Mouse (Mus musculus) embryonic facial prominence, embryonic 13.5 days (tissue): Measurements from ENCODE around the gene Olfr105-ps. TPM values are rescaled to one million over a fixed set of nuclear protein-coding genes. Genes with fewer than 3 reads are reported as not detected.

Experiments used
- ATAC-seq: fragments of 200-750 bp; cut with Nextera tagmentation; 2 replicates; pipeline ENCODE4 v1.8.0; 2017; ENCODE audit warnings: low read depth; ENCODE audit not compliant: insufficient number of reproducible peaks, insufficient read depth, low FRiP score, low TSS enrichment
- H3K27ac ChIP-seq: fragments of 300-500 bp; sonication (generic); 2 replicates; pipeline ENCODE4 v1.5.1; 2015; ENCODE audit warnings: moderate library complexity, mild to moderate bottlenecking, inconsistent platforms
- H3K27me3 ChIP-seq: fragments of 300-500 bp; sonication (generic); 2 replicates; pipeline ENCODE4 v1.6.1; 2015; ENCODE audit warnings: mild to moderate bottlenecking, inconsistent platforms
- H3K36me3 ChIP-seq: fragments of 300-500 bp; sonication (generic); 2 replicates; pipeline ENCODE4 v1.6.1; 2015; ENCODE audit warnings: mild to moderate bottlenecking, inconsistent platforms
- H3K4me1 ChIP-seq: fragments of 300-500 bp; sonication (generic); 2 replicates; pipeline ENCODE4 v1.6.1; 2015; ENCODE audit warnings: inconsistent platforms
- H3K4me2 ChIP-seq: fragments of 300-500 bp; sonication (generic); 2 replicates; pipeline ENCODE4 v1.6.1; 2015; ENCODE audit warnings: moderate library complexity, mild to moderate bottlenecking, inconsistent platforms
- H3K4me3 ChIP-seq: fragments of 300-500 bp; sonication (generic); 2 replicates; pipeline ENCODE4 v1.5.1; 2015; ENCODE audit warnings: mild to moderate bottlenecking, inconsistent platforms
- H3K9ac ChIP-seq: fragments of 300-500 bp; sonication (generic); 2 replicates; pipeline ENCODE4 v1.6.1; 2015; ENCODE audit warnings: mild to moderate bottlenecking, inconsistent platforms
- H3K9me3 ChIP-seq: fragments of 300-500 bp; sonication (generic); 2 replicates; pipeline ENCODE4 v1.6.1; 2016; ENCODE audit warnings: inconsistent platforms
- WGBS: fragments of 180-500 bp; shearing (Covaris S2); methylation state at CpG from one replicate; pipeline ENCODE4 v1.1.7; 2015; ENCODE audit warnings: mixed read lengths; 5-methylcytosine and 5-hydroxymethylcytosine counted together
- polyA plus RNA-seq: library from polyadenylated mRNA; unstranded; fragments of >200 nt; fragmentation: Nextera tagmentation; extraction: Ambion mirVana; gene quantifications from 2 replicates; pipeline ENCODE4 v1.2.1, GENCODE M21; 2015

Olfr105-ps gene
- not detected in 2 replicates for polyA plus RNA-seq

DNA sequence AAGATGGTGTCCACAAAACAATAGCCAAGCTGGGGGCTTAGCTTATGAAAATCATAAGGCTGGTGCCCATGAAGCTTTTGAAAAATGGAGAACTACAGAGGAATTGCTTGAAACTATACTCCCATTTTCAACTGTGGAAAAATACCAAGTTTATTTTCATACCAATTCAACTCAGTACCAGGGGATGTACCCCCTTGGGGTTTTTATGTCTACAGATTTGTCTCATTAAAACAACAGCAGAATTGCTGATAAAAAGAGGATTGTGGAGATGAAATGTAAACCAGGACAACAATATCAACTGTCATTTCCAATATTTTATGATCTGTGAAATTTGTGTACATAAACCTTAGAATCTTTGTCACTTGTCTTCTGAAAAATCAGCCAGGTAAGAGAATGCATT lies at the start of gene Olfr105-ps:
Gene Olfr105-ps, plus strand, starts transcription at position 301 of the 400 bp plus-strand sequence.
- H3K4me1 ChIP-seq: no peaks in the 10 kb centered on the region
- no peak within 1 kb of the TSS for H3K4me2 ChIP-seq
- no peak within 1 kb of the TSS for H3K9ac ChIP-seq
- no peaks in the 10 kb centered on the region for H3K36me3 ChIP-seq
- no peak for ATAC-seq
- H3K27me3 ChIP-seq: no peaks in the 10 kb centered on the region
- H3K4me3 ChIP-seq: no peak within 1 kb of the TSS
- H3K9me3 ChIP-seq: no peaks in the 10 kb centered on the region
- H3K27ac ChIP-seq: no peak within 1 kb of the TSS

DNA sequence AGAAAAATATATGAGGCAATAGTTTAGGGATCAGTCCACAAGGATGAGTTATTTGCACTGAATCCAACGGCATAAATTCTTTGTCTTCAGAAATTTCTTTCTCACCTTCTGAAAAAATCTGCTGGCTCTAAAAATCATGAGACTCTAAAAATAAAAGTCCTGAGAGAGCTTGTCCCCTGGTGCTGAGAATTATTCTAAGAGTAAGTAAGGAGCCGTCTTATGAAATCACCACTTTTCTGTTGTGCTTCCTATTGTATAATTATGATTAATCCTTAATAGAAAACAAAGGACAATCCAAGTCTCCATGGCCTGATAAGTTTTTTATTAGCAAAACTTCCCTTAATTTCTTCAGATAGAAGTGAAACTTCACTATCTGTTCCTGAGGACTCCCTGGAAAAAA lies 39.2 kb upstream of the Olfr105-ps start, which contains the start of gene Olfr103:
Gene Olfr103, minus strand, starts transcription at position 101 of the 400 bp plus-strand sequence.
- H3K9me3 ChIP-seq: no peaks in the 10 kb centered on the region
- H3K4me2 ChIP-seq: no peak within 1 kb of the TSS
- H3K36me3 ChIP-seq: no peaks in the 10 kb centered on the region
- WGBS: 90% methylated on average over 2 of the region's 2 CpGs
- H3K9ac ChIP-seq: no peak within 1 kb of the TSS
- ATAC-seq: no peak
- no peak within 1 kb of the TSS for H3K4me3 ChIP-seq
- H3K4me1 ChIP-seq: no peaks in the 10 kb centered on the region
- no peak within 1 kb of the TSS for H3K27ac ChIP-seq
- H3K27me3 ChIP-seq: no peaks in the 10 kb centered on the region

DNA sequence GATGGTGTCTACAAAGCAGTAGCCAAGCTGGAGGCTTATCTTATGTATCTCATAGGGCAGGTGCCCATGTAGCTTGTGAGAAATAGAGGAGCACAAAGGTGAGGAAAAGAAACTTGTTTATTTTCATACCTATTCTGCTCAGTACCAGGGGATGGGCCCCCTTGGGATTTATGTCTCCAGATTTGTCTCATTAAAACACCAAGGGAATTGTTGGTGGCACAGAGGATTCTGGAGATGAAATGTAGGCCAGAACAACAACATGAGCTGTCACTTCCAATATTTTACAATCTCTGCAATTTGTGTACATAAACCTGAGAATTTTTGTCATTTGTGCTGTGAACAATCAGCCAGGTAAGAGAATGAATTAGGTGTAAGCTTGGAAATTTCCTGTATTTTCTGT lies 19.6 kb upstream of the Olfr105-ps start, which contains the start of gene Olfr104-ps:
Gene Olfr104-ps, plus strand, starts transcription at position 301 of the 400 bp plus-strand sequence.
- no peak for ATAC-seq
- no peak within 1 kb of the TSS for H3K4me3 ChIP-seq
- H3K27ac ChIP-seq: no peak within 1 kb of the TSS
- no peaks in the 10 kb centered on the region for H3K27me3 ChIP-seq
- H3K9ac ChIP-seq: no peak within 1 kb of the TSS
- no peaks in the 10 kb centered on the region for H3K9me3 ChIP-seq
- H3K36me3 ChIP-seq: no peaks in the 10 kb centered on the region
- H3K4me1 ChIP-seq: no peaks in the 10 kb centered on the region
- no peak within 1 kb of the TSS for H3K4me2 ChIP-seq

DNA sequence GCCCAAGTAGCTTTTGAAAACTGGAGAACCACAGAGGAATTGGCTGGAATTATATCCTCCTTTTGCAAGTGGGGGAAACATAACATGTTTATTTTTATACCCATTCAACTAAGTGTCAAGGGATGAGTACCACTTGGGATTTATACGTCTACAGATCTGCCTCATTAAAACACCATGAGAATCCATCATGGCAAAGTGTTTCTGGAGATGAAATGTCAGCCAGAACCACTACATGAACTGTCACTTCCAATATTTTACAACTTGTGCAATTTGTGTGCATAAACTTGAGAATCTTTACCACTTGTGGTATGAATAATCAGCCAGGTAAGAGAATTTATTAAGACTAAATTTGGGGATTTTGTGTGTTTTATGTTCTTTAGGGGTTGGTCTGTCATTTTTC lies 11.3 kb downstream of the Olfr105-ps start, which contains the start of gene Olfr106-ps:
Gene Olfr106-ps, plus strand, starts transcription at position 301 of the 400 bp plus-strand sequence.
- Histone ChIP-seq H3K27me3 (no peaks in the 10 kb centered on the region), H3K27ac (no peak within 1 kb of the TSS), H3K9me3 (no peaks in the 10 kb centered on the region), H3K36me3 (no peaks in the 10 kb centered on the region), H3K4me3 (no peak within 1 kb of the TSS), H3K4me1 (no peaks in the 10 kb centered on the region), H3K4me2 (no peak within 1 kb of the TSS), H3K9ac (no peak within 1 kb of the TSS)
- 66% methylated on average over 1 of the region's 1 CpGs for WGBS
- no peak for ATAC-seq

DNA sequence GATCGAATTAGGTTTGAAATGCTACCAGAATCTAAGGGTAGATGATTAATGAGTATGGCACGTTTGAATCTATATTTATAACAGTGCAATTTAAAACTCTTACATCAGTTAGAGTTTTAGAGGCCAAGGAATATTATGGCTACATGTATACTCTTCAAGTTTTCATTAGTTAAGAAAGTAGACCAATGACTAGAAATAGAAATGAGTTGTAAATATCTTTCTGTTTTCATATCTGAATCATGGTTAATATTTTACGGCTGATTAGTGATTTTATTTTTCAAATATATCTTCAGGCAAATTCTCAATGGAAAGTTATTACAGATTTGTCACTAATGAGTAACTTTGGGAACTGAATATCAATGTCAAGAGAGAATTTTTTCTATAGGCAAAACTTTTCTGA lies 20.1 kb downstream of the Olfr105-ps start, which contains the start of gene Olfr107:
Gene Olfr107, plus strand, starts transcription at position 301 of the 400 bp plus-strand sequence.
- H3K4me1 ChIP-seq: no peaks in the 10 kb centered on the region
- H3K4me2 ChIP-seq: no peak within 1 kb of the TSS
- no peak within 1 kb of the TSS for H3K4me3 ChIP-seq
- no peak within 1 kb of the TSS for H3K27ac ChIP-seq
- H3K9me3 ChIP-seq: no peaks in the 10 kb centered on the region
- no peaks in the 10 kb centered on the region for H3K36me3 ChIP-seq
- no peaks in the 10 kb centered on the region for H3K27me3 ChIP-seq
- 77% methylated on average over 3 of the region's 3 CpGs for WGBS
- ATAC-seq: no peak
- H3K9ac ChIP-seq: no peak within 1 kb of the TSS

DNA sequence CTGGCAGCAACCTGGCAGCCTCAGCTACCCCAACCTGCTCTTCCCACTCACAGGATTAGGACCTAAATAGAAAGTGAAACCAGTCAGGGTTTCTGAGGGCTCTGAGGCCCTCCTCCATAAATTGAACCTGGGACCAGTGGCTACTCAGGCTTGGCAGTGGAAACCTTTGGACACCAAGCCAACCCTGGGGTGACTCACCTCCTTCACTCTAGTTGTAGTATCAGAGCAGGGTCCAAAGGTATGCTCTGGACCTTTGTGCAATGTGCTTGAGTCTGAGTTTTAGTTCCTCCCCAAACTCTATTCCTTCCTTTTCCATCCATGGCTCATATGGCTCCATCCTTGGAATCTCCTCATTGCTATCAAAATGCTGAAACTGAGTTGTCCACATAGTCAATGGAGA lies 34.5 kb downstream of the Olfr105-ps start:
- no peak overlapping the region for H3K4me3 ChIP-seq
- H3K4me2 ChIP-seq: no peak overlapping the region
- H3K9ac ChIP-seq: no peak overlapping the region
- H3K36me3 ChIP-seq: no peaks in the 10 kb centered on the region
- no peaks in the 10 kb centered on the region for H3K4me1 ChIP-seq
- no peak for ATAC-seq
- peaks cover 11% of the 10 kb centered on the region; the same call in 1 of the 2 replicates for H3K9me3 ChIP-seq
- H3K27me3 ChIP-seq: no peaks in the 10 kb centered on the region
- no peak overlapping the region for H3K27ac ChIP-seq

Other genes with a start within 250 kb of the Olfr105-ps start
- gene Olfr93, start 217.5 kb upstream of the Olfr105-ps start, polyA plus RNA-seq: not detected in 2 replicates
- gene Ubd, start 185.1 kb upstream of the Olfr105-ps start, polyA plus RNA-seq: not detected in 2 replicates
- not detected in 2 replicates for gene Olfr94, start 178.0 kb upstream of the Olfr105-ps start, polyA plus RNA-seq
- not detected in 2 replicates for gene Olfr95, start 165.9 kb upstream of the Olfr105-ps start, polyA plus RNA-seq
- gene Olfr96, start 158.9 kb upstream of the Olfr105-ps start, polyA plus RNA-seq: not detected in 2 replicates
- gene Olfr97, start 141.7 kb upstream of the Olfr105-ps start, polyA plus RNA-seq: not detected in 2 replicates
- gene Olfr98, start 115.3 kb upstream of the Olfr105-ps start, polyA plus RNA-seq: not detected in 2 replicates
- gene H2-M3, start 108.8 kb upstream of the Olfr105-ps start, polyA plus RNA-seq: 0.94 and 1.4 TPM in 2 replicates
- not detected in 2 replicates for gene Olfr99, start 95.6 kb upstream of the Olfr105-ps start, polyA plus RNA-seq
- gene Olfr101, start 74.7 kb upstream of the Olfr105-ps start, polyA plus RNA-seq: not detected in 2 replicates
- not detected in 2 replicates for gene Olfr102, start 62.0 kb upstream of the Olfr105-ps start, polyA plus RNA-seq
- gene Olfr103, start 39.3 kb upstream of the Olfr105-ps start, polyA plus RNA-seq: not detected in 2 replicates
- not detected in 2 replicates for gene Olfr104-ps, start 19.5 kb upstream of the Olfr105-ps start, polyA plus RNA-seq
- not detected in 2 replicates for gene Olfr106-ps, start 11.4 kb downstream of the Olfr105-ps start, polyA plus RNA-seq
- gene Olfr107, start 20.2 kb downstream of the Olfr105-ps start, polyA plus RNA-seq: not detected in 2 replicates
- not detected in 2 replicates for gene Olfr108, start 66.4 kb downstream of the Olfr105-ps start, polyA plus RNA-seq
- not detected in 2 replicates for gene Olfr109, start 79.9 kb downstream of the Olfr105-ps start, polyA plus RNA-seq
- gene H2-M2, start 104.5 kb downstream of the Olfr105-ps start, polyA plus RNA-seq: not detected in 2 replicates
- gene Olfr110, start 113.4 kb downstream of the Olfr105-ps start, polyA plus RNA-seq: not detected in 2 replicates
- gene Olfr111, start 129.0 kb downstream of the Olfr105-ps start, polyA plus RNA-seq: not detected in 2 replicates
- gene Olfr112, start 190.4 kb downstream of the Olfr105-ps start, polyA plus RNA-seq: 0.20 TPM in 1 of 2 replicates, not detected in the other
- gene Olfr113, start 198.6 kb downstream of the Olfr105-ps start, polyA plus RNA-seq: not detected in 2 replicates
- not detected in 2 replicates for gene Olfr114, start 213.7 kb downstream of the Olfr105-ps start, polyA plus RNA-seq
- not detected in 2 replicates for gene Olfr115, start 248.1 kb downstream of the Olfr105-ps start, polyA plus RNA-seq
- not detected in 2 replicates for gene Olfr116, start 248.2 kb downstream of the Olfr105-ps start, polyA plus RNA-seq